Mouse (Mus musculus): Measurements from ENCODE around the gene Arhgap24.
"Not testable (repeated sequence)": the region's sequence is repeated elsewhere in the genome, so short reads cannot be mapped to it uniquely, and the experiment has no call there.

Arhgap24 gene

DNA sequence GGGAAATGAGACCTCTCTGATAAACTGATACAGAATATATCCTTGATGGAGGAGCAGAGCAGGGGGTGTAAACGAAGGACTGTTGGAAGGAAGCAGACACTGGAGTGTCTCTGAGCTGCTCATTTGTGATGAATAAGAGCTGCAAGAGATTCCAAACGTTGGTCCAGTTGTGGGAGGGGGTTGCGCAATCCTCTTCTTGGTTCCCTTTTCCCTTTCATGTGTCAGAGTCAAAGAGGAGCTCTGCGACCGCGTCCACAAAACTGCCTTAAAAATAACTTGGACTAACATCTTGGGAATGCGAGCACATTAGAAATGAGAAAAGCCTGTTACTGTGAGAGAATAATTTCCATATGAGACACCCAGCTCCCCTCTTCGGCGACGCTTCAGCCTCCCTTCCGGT is 312.3 kb downstream of the Arhgap24 start:
- no peak for DNase-seq (ENCODE audit: low spot score in 2 of 2)

GRCm38 (mm10) chr5:102801469-102801868 is 320.3 kb downstream of the Arhgap24 start:
- DNase-seq (ENCODE audit: low spot score in 2 of 2): no peak

DNA sequence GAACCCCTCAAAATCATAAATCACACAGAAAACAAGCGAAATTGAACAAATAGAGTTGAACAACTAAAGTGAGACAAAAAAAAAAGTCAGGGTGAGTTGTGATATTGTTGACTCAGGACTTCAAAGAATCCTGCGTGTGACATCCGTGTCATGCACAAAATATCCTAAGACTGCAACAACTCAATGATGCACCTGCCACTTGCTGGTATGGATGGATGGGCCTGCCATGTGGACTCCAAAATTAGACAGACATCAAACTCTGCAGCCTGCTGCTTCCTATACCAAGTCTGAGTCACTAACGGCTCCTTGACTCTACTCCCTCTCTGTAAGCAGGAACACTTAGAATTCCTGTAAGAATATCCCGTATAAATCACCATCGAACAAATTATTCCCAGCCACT is 321.6 kb downstream of the Arhgap24 start:
- DNase-seq (ENCODE audit: low spot score in 2 of 2): no peak

GRCm38 (mm10) chr5:102803675-102804074 is 322.5 kb downstream of the Arhgap24 start:
- DNase-seq (ENCODE audit: low spot score in 2 of 2): no peak

DNA sequence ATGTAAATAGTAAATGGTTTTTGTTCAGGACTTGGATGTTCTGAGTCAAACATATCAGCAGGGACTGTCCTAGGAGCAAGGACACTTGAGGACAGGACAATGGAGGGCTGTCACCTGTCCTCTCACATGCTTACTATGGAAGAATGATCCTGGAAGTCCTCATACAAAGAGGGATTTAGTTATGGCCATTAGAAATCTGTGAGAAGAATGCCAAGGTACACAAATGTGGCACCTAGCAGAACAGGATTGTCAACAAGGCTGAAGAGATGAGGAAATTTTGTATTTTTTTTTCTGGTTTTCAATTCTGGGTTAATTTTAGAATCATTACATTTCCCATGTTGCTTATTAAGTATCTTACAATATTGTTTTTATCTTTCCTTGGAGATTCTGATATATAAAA is 326.3 kb downstream of the Arhgap24 start:
- DNase-seq (ENCODE audit: low spot score in 2 of 2): no peak

GRCm38 (mm10) chr5:102810366-102810957 is 329.3 kb downstream of the Arhgap24 start:
- no peak for DNase-seq (ENCODE audit: low spot score in 2 of 2)

GRCm38 (mm10) chr5:102813271-102813670 is 332.1 kb downstream of the Arhgap24 start:
- no peak for DNase-seq (ENCODE audit: low spot score in 2 of 2)

DNA sequence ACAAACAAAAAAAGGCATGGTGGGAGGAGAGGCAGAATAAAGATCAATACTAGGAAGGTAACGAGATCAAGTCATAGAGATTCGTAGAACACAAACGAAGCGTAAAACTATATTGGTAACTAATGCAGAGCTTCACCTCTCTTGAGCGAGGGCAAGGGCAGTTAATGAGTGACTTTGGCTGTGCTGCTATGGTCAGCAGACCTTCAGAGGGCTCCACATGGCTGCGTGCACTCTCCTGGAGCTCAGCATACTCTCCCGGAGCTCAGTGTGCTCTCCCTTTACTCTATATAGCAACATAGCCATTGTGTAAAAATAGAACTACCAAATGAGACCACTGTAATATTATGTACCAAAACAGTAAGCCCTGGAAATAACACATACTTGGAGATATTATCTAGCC is 336.4 kb downstream of the Arhgap24 start:
- DNase-seq (ENCODE audit: low spot score in 2 of 2): no peak

- no peak for DNase-seq (ENCODE audit: low spot score in 2 of 2)
Measured at GRCm38 (mm10) chr5:102825538-102825937, 344.3 kb downstream of the Arhgap24 start.

DNA sequence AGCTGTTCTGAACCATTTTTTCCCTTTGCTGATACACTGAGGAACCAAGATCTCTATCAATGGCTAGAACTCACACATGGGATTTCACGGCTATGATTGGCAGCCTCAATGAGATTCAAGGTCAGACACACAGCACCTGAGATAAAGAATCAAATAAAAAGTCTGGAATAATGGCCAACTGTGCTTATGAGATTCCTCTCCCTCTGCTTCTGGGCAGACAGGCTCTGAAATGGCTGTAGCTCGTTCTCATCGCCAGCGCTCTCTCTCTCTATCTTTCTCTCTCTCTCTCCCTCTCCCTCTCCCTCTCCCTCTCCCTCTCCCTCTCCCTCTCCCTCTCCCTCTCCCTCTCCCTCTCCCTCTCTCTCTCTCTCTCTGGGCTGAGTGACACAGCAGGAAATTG is 357.9 kb downstream of the Arhgap24 start:
- DNase-seq (ENCODE audit: low spot score in 2 of 2): no peak

- DNase-seq (ENCODE audit: low spot score in 2 of 2): no peak
Measured at GRCm38 (mm10) chr5:102843934-102844709, 362.9 kb downstream of the Arhgap24 start.

GRCm38 (mm10) chr5:102844731-102845598 is 363.8 kb downstream of the Arhgap24 start:
- DNase-seq (ENCODE audit: low spot score in 2 of 2): no peak

- no peak for DNase-seq (ENCODE audit: low spot score in 2 of 2)
Measured at GRCm38 (mm10) chr5:102845800-102846199, 364.6 kb downstream of the Arhgap24 start.

DNA sequence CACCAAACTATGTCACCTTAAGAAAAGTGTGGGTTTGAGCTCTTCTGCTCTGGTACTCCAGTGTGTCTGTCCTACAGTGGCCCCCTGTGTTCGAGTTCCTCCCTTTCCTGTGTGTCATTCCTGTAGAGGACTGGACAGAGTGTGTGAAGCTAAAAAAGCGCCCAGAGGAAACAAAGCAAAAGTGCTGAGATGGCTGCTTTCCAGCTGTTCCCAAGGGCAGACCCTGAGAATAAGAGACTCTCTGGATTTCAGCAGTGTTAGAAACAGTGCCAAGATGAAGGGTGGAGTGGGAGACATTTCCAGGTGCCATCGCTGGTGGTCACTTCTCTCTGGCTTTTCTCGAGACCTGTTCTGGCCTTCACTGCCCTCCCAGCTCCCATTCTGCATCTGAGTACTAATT is 366.7 kb downstream of the Arhgap24 start:
- no peak for DNase-seq (ENCODE audit: low spot score in 2 of 2)

DNA sequence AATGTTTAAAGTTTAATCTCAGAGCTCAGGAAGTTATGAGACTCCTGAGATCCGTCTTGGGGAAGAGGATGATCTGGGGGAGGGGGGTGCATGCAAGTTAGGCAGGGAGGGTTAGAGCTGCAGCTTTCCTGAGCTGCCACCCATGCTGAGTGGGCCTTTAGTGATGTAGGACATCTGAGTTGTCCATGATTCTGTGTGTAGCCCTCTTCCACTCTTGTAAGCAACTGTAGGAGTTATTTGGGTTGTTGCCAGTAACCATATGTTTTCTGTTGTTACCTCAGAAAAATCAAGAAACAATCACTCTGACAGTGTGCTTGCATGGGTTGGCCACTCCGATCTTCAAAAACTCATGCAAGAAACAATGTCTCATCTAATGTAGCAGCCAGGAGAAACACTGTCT is 370.6 kb downstream of the Arhgap24 start:
- DNase-seq (ENCODE audit: low spot score in 2 of 2): no peak

- no peak for DNase-seq (ENCODE audit: low spot score in 2 of 2)
Measured at GRCm38 (mm10) chr5:102853750-102854149, 372.6 kb downstream of the Arhgap24 start.

DNA sequence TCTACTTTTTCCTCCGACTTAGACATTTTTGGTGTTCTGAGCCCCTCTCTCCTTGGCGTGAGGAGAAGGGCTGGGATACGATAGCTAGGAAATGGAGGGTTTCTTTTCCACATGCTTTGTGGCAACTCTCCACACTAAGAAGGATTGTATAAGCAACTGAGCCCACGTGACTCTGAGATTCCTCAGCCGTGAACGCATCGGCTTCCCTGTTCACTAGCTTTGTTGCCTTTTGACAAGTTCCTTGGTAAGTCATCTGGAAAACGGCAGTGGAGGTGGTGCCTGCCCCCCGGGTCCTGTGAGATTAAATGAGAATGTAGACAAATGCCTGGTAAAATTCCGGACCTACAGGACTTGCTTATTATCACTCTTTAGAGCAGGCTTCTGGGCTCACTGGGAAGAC is 374.6 kb downstream of the Arhgap24 start:
- no peak for DNase-seq (ENCODE audit: low spot score in 2 of 2)

- DNase-seq (ENCODE audit: low spot score in 2 of 2): no peak
Measured at GRCm38 (mm10) chr5:102858047-102858446, 376.9 kb downstream of the Arhgap24 start.

DNA sequence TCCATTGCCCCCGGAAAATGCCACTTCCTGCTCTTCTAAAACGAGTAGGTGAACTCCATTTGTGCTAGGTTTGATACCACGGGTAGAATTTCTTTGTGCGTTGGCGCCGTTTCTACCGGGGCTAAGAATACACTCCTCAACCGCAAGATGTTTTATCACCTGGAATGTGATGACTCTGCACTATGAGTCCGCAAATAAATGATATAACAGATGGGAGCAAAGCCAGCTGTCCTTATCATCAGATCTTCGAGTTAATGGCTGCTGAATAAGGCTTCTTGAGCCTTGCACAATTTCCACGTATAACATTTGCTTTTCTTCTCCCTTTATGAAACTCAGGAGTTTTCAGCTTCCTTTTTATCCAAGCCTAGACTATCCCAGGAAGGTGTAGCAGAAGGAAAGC is 378.6 kb downstream of the Arhgap24 start:
- DNase-seq (ENCODE audit: low spot score in 2 of 2): no peak

DNA sequence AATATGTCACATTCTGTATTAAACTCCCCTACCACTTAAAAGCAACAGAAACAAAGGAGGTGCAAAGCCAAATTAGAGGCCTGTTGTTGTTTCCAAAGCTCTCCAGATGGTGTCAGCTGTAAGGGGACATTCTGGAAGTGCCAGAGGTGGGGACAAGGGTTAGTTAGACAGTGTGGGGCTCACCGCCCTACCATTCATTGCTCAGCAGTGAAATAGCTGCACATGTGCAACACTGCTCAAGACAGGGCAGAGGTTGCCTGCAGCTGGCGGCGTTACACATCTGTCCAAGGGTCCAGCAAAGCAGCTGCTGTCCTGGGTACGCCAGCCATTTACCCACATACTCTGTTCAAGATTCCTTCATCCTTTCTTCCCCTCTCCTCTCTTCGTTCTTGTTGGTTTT is 387.0 kb downstream of the Arhgap24 start:
- DNase-seq (ENCODE audit: low spot score in 2 of 2): no peak

GRCm38 (mm10) chr5:102872996-102873395 is 391.8 kb downstream of the Arhgap24 start:
- DNase-seq (ENCODE audit: low spot score in 2 of 2): not testable (repeated sequence)

DNA sequence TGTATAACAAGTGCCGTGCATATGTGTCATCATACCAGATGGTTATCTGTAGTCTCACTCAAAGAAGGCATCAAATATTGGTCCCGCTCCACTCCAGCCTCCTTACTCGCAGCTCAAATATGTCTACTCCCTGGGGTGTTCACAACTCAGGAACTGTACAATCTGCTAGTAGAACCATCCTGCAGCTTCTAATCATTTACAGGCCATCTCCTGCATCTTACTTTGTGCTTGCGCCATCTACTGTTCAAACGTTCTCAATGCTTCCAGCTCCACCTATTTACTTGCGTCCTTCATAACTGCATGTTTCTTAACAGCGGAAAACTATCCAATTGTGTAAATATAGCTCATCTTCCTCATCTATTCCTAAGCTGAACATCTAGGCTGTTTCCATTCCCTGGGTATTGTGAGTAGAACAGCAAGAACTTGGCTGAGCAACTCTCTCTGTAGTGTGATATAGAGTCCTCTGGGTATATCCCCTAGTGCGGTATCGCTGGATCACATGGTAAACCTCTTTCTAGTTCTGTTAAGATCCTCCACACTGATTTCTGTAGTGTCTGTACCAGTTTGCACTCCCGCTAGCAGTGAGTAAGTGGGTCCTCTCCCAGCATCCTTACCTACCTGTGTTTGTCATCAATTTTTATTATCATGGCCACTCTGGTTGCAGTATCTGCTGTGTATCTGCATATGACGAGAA is 393.6 kb downstream of the Arhgap24 start:
- DNase-seq (ENCODE audit: low spot score in 2 of 2): no peak

All from spleen, postnatal 4 days (tissue).